Mouse (Mus musculus) intestine, embryonic 14.5 days (tissue): ENCODE measurements around the gene Htr1f. TPM values are rescaled to one million over a fixed set of nuclear protein-coding genes. Genes with fewer than 3 reads are reported as not detected.

Experiments
- ATAC-seq: fragments of 200-750 bp; cut with Nextera tagmentation; replicated peaks from 2 replicates; pipeline ENCODE4 v1.8.0; 2017; ENCODE audit warnings: low read depth, moderate number of reproducible peaks, moderate TSS enrichment, moderate library complexity; ENCODE audit not compliant: low FRiP score, low TSS enrichment
- DNase-seq: peaks from one replicate; pipeline ENCODE4 v3.0.0-alpha.2; 2018; ENCODE audit warnings: low spot score
- H3K27ac ChIP-seq: fragments of 300-500 bp; sonication (generic); 2 replicates; pipeline ENCODE4 v1.5.1; 2014; ENCODE audit warnings: low read depth, mild to moderate bottlenecking, control low read depth
- H3K27me3 ChIP-seq: fragments of 300-500 bp; sonication (generic); replicated peaks from 2 replicates; pipeline ENCODE4 v1.6.1; 2014; ENCODE audit warnings: low read length, control low read depth; ENCODE audit not compliant: control insufficient read depth, insufficient read depth
- H3K36me3 ChIP-seq: fragments of 300-500 bp; sonication (generic); 2 replicates; pipeline ENCODE4 v1.6.1; 2014; ENCODE audit warnings: low read length, control low read depth; ENCODE audit not compliant: control insufficient read depth, insufficient read depth
- H3K4me1 ChIP-seq: fragments of 300-500 bp; sonication (generic); replicated peaks from 2 replicates; pipeline ENCODE4 v1.6.1; 2014; ENCODE audit warnings: low read length, control low read depth, mixed read lengths; ENCODE audit not compliant: control insufficient read depth, insufficient read depth
- H3K4me2 ChIP-seq: fragments of 300-500 bp; sonication (generic); 2 replicates; pipeline ENCODE4 v1.6.1; 2014; ENCODE audit warnings: low read length
- H3K4me3 ChIP-seq: fragments of 300-500 bp; sonication (generic); 2 replicates; pipeline ENCODE4 v1.5.1; 2014; ENCODE audit warnings: low read depth, low read length, control low read depth, mixed read lengths
- H3K9ac ChIP-seq: fragments of 300-500 bp; sonication (generic); 2 replicates; pipeline ENCODE4 v1.6.1; 2014; ENCODE audit warnings: mild to moderate bottlenecking, low read length
- H3K9me3 ChIP-seq: fragments of 300-500 bp; sonication (generic); 2 replicates; pipeline ENCODE4 v1.6.1; 2016; ENCODE audit warnings: low read length, control low read depth; ENCODE audit not compliant: control insufficient read depth
- WGBS: fragments of 180-500 bp; shearing (Covaris S2); extraction: QIAGEN DNeasy Blood & Tissue Kit; methylation state at CpG from one replicate; pipeline ENCODE4 v1.1.7; 2014; 5-methylcytosine and 5-hydroxymethylcytosine counted together
- polyA plus RNA-seq: library from polyadenylated mRNA; unstranded; fragments of >200 nt; fragmentation: Nextera tagmentation; extraction: Ambion mirVana; gene quantifications from 2 replicates; pipeline ENCODE4 v1.2.1, GENCODE M21; 2014

Gene Htr1f
- polyA plus RNA-seq, 1 experiment from 2014 or later, result not detected

DNA sequence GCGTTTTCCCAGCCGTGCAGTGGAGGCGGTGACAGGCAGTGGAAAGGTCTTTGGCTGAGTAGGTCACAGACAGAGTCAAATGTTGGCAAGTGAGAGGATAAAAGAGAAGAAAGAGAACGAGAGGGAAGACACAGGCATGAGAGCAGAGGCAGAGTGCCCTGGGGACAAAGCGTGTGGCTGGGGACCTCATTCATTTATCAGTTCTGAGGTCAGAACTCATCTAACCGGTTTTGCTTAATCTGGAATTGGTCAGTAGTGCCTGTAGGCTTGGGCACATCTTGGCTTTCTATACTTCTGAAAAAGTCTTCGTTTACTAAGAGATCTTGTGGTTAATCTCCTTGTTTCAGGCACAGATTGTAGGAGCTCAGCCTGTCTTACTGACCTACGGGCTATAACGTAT lies 182.2 kb downstream of the Htr1f start:
- 36% methylated on average over 9 of the region's 9 CpGs for WGBS
- ATAC-seq, result no peak
- Histone ChIP-seq H3K9me3 (no peaks in the 10 kb centered on the region), H3K4me3 (no peak overlapping the region), H3K36me3 (no peaks in the 10 kb centered on the region), H3K4me1 (no peaks in the 10 kb centered on the region), H3K4me2 (no peak overlapping the region), H3K27ac (no peak overlapping the region), H3K9ac (no peak overlapping the region), H3K27me3 (no peaks in the 10 kb centered on the region)
- no peak for DNase-seq

- Histone ChIP-seq H3K9ac (no peak overlapping the region), H3K9me3 (no peaks in the 10 kb centered on the region), H3K27ac (no peak overlapping the region), H3K27me3 (no peaks in the 10 kb centered on the region), H3K4me2 (no peak overlapping the region), H3K4me1 (no peaks in the 10 kb centered on the region), H3K36me3 (no peaks in the 10 kb centered on the region), H3K4me3 (no peak overlapping the region)
- 82% methylated on average over 10 of the region's 10 CpGs for WGBS
- DNase-seq (no peak), ATAC-seq (no peak)
These were observed 196.9 kb downstream of the Htr1f start for GRCm38 (mm10) chr16:64908747-64909146.

- H3K9me3 ChIP-seq, result no peaks in the 10 kb centered on the region
- no peaks in the 10 kb centered on the region for H3K27me3 ChIP-seq
- no peak overlapping the region for H3K4me2 ChIP-seq
- H3K36me3 ChIP-seq, result no peaks in the 10 kb centered on the region
- H3K4me3 ChIP-seq, result no peak overlapping the region
- no peak overlapping the region for H3K9ac ChIP-seq
- WGBS, result 29% methylated on average over 3 of the region's 3 CpGs
- DNase-seq (no peak), ATAC-seq (no peak)
- no peak overlapping the region for H3K27ac ChIP-seq
- no peaks in the 10 kb centered on the region for H3K4me1 ChIP-seq
These were observed 198.5 kb downstream of the Htr1f start for GRCm38 (mm10) chr16:64907112-64907511.

DNA sequence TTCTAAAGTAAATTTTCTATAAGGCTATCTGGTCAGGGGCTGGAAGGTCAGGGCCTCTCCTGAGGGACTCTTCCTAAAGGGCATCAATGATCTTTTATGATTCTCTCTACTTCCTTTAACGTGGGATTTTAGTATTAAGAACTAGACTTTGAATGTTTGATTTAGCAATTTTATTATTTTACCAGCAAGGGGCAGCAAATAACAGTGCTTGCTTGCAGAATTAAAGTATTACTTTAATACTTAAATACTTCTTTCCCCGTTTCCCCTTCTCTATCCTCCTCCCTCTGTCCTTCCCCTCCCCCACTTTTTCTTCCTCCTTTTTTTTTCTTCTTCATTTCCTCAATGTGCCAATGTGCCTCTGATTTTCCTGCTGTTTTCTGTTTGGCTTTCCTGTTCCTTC lies 202.3 kb downstream of the Htr1f start:
- H3K27me3 ChIP-seq, result no peaks in the 10 kb centered on the region
- H3K4me3 ChIP-seq, result no peak overlapping the region
- WGBS, result 48% methylated on average over 2 of the region's 2 CpGs
- DNase-seq (no peak), ATAC-seq (no peak)
- H3K4me1 ChIP-seq, result no peaks in the 10 kb centered on the region
- no peaks in the 10 kb centered on the region for H3K9me3 ChIP-seq
- H3K36me3 ChIP-seq, result no peaks in the 10 kb centered on the region
- H3K4me2 ChIP-seq, result no peak overlapping the region
- H3K9ac ChIP-seq, result no peak overlapping the region
- H3K27ac ChIP-seq, result no peak overlapping the region

DNA sequence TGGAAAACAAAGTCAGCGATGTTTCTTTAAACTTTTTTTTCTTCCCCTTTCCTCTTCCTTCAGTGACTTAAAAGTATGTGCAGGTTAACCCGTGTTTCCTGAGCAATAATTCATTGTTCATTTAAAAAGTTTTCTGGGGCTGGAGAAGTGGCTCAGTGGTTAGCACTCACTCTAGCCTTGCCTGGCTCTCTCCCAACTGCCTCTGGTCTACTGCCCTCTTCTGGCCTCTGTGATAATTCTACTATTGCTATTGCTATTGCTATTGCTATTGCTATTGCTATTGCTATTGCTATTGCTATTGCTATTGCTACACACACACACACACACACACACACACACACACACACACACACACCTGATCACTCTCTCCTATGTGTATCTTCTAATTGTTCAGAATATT lies 206.6 kb downstream of the Htr1f start:
- DNase-seq, result no peak
- 73% methylated on average over 2 of the region's 2 CpGs for WGBS

DNA sequence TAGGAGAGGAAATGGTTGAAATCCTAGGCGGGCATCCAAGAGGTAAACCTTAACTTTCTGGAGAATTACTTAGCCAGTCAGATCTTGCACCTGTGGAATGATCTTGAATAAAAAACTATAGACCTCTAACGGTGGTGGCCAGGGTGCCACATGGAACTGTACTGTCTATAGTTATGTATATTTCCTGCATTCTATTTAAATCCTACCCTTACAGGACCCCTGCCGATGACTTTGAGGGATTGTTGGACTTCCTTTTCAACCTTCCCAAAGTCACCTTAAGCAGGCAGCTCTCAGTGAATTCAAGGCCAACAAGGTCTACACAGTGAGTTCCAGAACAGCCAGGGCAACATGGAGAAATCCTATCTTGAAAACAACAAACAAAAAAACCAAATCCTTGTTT lies 216.2 kb downstream of the Htr1f start:
- Histone ChIP-seq H3K4me3 (no peak overlapping the region), H3K9ac (no peak overlapping the region), H3K27me3 (no peaks in the 10 kb centered on the region), H3K9me3 (no peaks in the 10 kb centered on the region), H3K4me2 (no peak overlapping the region), H3K36me3 (no peaks in the 10 kb centered on the region), H3K4me1 (peaks cover 2% of the 10 kb centered on the region), H3K27ac (no peak overlapping the region)
- DNase-seq, result no peak
- 95% methylated on average over 3 of the region's 3 CpGs for WGBS
- no peak for ATAC-seq

More for the DNA sequence above, 206.6 kb downstream of the Htr1f start:
- ATAC-seq, result no peak
- H3K27me3 ChIP-seq, result no peaks in the 10 kb centered on the region
- H3K9ac ChIP-seq, result no peak overlapping the region
- no peak overlapping the region for H3K4me2 ChIP-seq
- no peak overlapping the region for H3K27ac ChIP-seq
- H3K36me3 ChIP-seq, result no peaks in the 10 kb centered on the region
- H3K9me3 ChIP-seq, result no peaks in the 10 kb centered on the region
- H3K4me1 ChIP-seq, result no peaks in the 10 kb centered on the region
- H3K4me3 ChIP-seq, result no peak overlapping the region

GRCm38 (mm10) chr16:64885547-64885946 lies 220.1 kb downstream of the Htr1f start:
- Histone ChIP-seq H3K27me3 (no peaks in the 10 kb centered on the region), H3K27ac (no peak overlapping the region), H3K4me2 (no peak overlapping the region), H3K9me3 (no peaks in the 10 kb centered on the region), H3K4me1 (peaks cover 8% of the 10 kb centered on the region), H3K9ac (no peak overlapping the region), H3K4me3 (no peak overlapping the region), H3K36me3 (no peaks in the 10 kb centered on the region)
- DNase-seq, result no peak
- 50% methylated on average over 4 of the region's 4 CpGs for WGBS
- ATAC-seq, result no peak

- Histone ChIP-seq H3K4me1 (peaks cover 8% of the 10 kb centered on the region), H3K27me3 (no peaks in the 10 kb centered on the region), H3K4me3 (no peak overlapping the region), H3K9ac (no peak overlapping the region), H3K36me3 (no peaks in the 10 kb centered on the region), H3K9me3 (no peaks in the 10 kb centered on the region), H3K27ac (no peak overlapping the region), H3K4me2 (no peak overlapping the region)
- ATAC-seq (no peak), DNase-seq (no peak)
- 31% methylated on average over 3 of the region's 3 CpGs for WGBS
These were observed 220.5 kb downstream of the Htr1f start for GRCm38 (mm10) chr16:64885142-64885541.

DNA sequence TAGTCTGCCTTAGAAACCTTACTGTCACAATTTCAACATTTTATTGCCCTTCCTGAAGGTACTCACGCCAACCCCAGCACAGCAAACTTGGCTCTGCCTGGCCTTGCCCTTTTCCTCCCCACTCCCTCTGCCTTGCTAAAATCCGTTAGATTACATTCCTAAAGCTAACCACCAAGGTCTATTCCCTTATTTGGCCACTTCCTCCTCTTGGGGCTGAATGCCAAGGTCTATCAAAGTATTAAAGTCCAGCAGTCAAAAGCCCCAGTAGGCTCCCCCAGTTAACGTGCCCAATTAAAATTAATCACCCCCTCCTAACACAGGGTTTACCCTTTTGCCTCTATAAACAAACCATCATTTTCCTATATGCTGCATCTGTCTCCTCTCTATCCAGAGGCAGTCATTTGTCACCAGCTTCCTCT lies 221.2 kb downstream of the Htr1f start:
- no peak overlapping the region for H3K9ac ChIP-seq
- H3K27me3 ChIP-seq, result no peaks in the 10 kb centered on the region
- peak overlapping the region; percentile 13; the same call in 1 of the 2 replicates for H3K4me2 ChIP-seq
- no peaks in the 10 kb centered on the region for H3K9me3 ChIP-seq
- no peak overlapping the region for H3K4me3 ChIP-seq
- H3K27ac ChIP-seq, result peak overlapping the region; percentile 54
- peaks cover 8% of the 10 kb centered on the region for H3K4me1 ChIP-seq
- ATAC-seq (peak; percentile 53; the same call in 1 of the 2 replicates), DNase-seq (no peak)
- 4% methylated on average over 3 of the region's 3 CpGs for WGBS
- H3K36me3 ChIP-seq, result no peaks in the 10 kb centered on the region
